Mouse (Mus musculus): Measurements from ENCODE around the gene Aurkb. TPM values are rescaled to one million over a fixed set of nuclear protein-coding genes. Genes with fewer than 3 reads are reported as not detected.
"Not testable (repeated sequence)": the region's sequence is repeated elsewhere in the genome, so short reads cannot be mapped to it uniquely, and the experiment has no call there.

Gene Aurkb
- polyA plus RNA-seq, 2 experiments from 2014 or later: 9.0 to 17.8 TPM

DNA sequence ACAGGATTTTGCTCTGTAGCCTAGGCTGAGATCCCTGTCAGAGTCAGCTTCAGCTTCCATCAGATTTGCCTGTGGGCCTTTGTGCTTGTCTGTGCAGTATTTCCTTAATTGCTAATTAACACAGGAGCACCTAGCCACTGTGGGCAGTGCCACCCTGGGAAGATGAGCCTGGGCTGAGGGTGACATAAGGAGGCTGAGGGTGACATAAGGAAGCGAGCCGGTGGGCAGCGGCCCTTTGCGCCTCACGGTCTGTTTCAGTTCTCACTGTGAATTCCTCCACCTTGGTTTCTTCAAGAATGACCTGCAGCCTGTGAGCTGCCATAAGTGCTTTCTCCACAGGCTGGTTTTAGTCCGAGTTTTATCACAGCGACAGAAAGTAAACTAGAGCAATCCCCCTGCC is 36.2 kb downstream of the Aurkb start:
- ATAC-seq: no peak

DNA sequence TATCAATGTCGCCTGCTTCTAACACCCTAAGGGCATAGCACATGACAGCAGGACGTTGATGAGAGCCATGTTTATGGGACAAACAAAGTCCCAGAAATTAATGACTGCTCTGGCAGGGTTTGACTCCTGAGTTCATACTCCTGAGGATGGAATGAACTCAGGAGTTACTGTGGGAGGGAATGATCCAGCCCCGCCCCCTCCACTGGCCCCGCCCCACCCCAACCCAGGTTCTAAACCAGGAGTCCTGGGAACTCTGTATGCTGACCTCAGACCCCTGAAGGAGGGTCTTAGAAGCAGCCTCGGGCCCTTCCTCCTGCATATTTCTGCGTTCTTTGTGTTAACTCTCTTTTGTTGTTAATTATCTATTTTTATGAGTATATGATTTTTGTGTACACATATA is 40.2 kb downstream of the Aurkb start:
- no peak for ATAC-seq

DNA sequence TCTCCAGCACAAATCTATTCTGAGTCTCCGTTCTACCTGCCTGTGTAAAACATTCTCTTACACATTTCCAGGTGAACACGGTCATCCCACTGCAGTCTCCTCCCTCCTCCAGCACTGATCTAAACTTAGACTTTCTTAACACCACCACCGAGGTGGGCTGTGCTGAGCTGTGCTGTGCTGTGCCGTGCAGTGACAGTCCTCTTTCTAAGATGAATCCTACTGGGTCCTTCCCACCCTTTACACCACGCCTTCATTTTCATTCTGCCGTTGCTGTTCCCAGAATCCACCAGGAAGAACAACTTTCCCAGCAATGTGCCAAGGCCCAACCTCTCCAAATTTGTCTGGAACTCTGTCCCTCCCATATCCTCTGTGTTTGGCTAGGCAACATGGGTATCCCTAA is 40.9 kb downstream of the Aurkb start:
- ATAC-seq: no peak

DNA sequence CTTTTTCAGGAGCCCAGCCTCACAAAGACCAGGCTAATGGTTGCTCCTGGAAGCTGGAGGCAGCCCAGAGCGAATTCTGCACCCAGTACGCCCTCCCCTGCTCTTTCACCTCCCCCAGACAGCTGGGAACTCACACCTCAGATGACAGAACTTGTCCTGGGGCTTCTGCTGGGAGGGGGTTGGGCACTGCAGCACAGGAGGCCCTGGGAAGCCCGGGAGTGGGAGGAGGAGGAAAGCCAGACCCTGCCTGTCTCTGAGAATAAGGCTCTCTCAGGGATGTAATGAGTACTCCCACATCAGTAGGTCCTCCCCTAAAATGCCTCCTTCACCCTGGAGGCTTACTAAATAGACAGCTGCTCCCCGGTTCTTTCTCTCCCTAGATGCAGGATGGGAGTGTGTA is 41.6 kb downstream of the Aurkb start:
- no peak for ATAC-seq

DNA sequence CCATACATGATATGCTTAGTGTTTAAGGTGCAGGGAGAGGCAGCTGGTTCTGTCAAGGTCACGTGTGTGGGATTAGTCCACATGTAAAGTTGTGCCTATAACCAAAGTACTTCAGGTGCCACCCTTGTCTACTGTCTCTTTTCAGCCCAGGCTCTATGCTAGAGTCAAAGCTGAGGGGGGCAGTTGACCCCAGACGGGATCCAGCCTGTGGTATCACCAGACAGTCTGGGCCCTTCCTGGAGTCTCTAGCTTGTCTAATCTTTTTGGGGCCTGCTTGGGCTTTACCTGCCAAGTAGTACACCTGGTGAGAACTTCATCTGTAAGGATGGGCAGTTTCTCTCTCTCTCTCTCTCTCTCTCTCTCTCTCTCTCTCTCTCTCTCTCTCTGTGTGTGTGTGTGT is 42.1 kb downstream of the Aurkb start:
- no peak for ATAC-seq

DNA sequence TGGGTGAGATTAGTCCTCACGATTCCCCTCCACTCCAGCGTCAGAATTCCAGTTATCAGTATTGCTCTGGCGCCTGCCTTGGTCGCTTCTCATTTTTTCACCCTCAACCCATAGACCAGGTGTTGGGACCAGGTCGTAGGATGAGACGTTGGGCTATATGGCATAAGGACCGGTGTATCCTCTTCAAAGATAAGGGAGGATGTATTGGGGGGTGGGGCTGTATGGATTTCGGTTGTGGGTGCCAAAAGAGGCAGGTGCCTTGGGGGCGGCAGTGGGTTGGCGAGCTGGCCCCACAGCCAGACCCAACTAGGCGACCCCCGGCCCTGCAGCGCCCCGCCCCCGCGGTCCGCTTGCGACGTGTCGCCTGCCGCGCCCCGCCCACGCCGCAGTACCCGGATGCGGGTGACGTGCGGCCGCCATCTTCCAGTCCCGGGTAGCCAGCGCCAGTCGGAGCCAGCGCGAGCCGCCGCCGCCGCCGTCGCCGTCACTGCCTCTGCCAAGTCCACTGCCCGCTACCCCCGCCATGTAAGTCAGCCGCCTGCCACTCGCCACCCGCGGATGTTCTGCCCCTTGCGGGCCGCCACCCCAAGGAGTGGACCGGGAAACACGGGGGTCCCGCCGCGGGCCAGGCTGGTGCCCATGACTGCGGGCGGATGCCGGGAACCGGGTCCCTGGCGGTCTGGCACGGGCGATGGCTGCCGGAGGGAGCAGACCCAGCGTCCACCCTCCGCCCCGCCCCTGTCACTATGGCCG is 42.8 kb downstream of the Aurkb start, which contains the start of gene Vamp2:
Vamp2 (plus strand) TSS at position 388 of the 753 bp plus-strand sequence.
- ATAC-seq: peak; percentile 62

DNA sequence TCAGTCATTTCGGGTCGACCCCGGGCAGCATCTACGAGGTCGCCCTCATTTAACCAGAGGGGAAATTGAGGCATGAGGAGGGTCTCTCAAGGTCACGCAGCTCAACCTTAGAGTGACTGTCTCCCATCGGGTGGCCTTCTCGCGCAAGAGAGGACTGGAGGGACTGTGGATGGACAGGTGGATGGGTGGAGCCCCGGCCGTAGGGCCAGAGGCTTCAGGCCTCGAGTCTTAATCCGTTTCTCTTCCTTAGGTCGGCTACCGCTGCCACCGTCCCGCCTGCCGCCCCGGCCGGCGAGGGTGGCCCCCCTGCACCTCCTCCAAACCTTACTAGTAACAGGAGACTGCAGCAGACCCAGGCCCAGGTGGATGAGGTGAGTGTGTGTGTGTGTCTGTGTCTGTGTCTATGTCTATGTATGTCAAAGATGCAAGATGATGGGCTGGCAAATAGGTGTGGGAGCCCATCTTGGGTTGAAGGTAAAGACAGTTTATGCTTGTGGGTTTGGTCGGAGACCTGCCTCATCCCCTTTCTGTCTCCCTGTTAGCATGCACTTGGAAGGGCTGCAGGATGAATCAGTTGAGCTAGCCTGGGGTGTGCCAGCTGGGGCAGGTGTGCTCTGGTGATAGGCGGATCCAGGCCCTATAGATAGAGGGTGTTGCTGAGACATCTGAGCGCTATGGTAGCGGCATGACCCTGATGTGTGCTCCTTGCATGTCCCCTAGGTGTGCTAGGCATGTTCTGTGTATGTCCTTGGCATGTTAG is 43.6 kb downstream of the Aurkb start:
- ATAC-seq: peak; percentile 9

DNA sequence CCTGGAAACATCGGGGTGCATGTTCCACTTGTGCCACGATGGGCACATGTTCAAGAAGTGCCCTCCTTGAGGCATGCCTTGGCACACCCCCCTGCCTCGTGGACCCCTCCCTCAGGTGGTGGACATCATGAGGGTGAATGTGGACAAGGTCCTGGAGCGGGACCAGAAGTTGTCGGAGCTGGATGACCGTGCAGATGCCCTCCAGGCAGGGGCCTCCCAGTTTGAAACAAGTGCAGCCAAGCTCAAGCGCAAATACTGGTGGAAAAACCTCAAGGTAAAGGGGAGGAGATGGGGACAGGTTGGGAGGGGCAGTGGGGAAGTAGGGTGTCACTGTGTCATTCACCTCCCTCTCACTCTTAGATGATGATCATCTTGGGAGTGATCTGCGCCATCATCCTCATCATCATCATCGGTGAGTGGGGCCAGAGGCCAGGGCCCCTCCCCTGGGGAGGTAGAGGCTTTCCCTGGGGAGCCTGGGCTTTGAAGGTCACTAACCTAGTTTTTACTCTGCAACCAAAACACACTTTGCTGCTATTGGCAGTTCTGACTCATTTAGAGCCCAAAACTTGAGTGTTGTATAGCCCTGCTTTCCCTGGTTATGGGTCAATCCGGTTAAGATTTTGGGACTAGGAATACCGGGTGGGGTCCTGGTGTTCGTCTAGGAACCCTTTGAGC is 44.3 kb downstream of the Aurkb start:
- ATAC-seq: no peak

DNA sequence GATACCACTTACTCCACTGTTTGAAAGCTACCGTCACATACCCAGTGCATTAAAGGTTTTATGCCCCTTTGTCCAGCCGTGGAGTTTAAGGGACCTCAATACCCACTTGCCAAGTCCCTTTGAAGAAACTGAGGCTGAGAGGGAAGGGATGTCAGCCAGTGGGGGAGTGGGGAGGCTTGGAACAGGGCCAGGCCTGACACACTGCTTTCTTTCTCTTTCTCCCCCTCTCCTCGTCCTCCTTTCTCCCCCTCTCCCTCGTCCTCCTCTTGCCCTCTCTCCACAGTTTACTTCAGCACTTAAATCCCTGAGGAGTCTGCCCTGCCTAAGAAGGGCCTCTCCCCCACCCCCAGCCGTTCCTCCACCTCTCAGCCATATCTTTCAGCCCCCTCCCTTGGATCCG is 44.9 kb downstream of the Aurkb start:
- ATAC-seq: no peak

DNA sequence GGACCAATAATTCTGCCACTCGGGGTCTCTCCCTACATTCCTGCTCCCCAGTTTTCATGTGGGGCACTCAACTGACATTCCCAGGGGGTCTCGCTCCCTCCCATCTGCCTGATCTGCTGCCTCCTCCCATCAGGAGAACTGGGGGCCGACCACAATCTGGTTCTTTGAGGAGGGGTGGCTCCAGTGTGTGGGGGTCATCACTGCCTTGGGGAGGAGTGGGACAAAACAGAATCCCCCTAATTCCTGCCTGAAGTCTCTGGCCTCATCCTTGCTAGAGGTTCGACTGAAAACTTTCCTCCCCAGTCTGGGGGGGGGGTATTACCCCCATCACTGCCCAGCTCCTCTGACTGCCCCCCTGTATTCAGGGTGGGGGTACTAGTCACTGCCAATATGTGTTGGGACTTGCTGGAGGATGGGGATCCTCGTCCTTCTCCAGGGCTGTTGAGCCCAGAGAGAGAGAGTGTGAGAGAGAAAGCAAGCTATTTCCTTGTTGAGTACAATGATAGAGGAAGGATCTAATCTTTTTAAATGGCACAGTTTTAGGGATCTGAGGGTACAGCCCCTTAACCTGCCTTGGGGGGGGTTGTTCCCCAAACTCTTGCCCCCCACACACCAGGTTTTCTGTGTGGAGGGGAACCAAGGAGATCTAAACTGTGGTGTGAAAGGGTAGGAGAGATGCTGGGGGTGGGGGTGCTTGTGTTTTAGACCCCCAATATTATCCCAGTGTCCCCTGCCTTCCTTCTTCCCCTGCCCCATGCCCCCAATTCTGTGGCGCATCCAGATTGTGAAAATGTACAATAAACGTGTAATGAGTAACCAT is 46.3 kb downstream of the Aurkb start:
- ATAC-seq: no peak

DNA sequence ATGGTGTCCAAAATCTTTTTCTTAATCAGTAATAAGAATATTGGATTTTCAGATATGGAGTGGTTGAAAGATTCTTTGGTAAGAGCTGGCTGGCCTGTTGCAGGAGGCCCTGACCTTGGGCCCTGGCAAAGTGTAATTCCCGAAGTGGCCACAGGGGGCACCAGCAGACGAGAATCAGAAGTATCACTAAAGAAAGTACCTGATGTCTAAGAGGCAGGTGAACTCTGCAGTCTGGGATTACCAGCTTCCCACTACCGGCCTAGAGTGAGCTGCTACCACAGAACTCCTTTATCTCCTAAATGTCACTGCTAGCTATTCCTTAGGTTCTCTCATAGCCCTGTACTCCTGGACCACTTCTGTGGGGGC is 46.9 kb downstream of the Aurkb start:
- ATAC-seq: no peak

DNA sequence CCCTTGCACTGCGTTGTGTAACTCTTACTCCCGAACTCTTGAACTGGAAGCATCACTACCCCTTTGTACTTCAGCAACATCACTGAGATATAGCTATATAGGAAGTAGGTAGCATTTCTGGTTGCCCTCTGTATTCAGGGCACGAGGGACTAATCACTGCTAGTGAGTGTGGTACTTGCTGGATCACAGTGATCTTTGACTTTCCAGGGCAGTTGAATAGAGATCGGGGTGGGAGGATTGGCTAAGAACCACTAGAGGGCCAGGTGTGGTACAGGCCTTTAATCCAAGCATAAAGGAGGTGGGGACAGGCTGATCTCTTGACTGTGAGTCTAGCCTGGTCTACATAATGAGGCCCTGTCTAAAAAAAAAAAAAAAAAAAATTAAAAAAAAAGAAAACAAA is 47.4 kb downstream of the Aurkb start:
- no peak for ATAC-seq

DNA sequence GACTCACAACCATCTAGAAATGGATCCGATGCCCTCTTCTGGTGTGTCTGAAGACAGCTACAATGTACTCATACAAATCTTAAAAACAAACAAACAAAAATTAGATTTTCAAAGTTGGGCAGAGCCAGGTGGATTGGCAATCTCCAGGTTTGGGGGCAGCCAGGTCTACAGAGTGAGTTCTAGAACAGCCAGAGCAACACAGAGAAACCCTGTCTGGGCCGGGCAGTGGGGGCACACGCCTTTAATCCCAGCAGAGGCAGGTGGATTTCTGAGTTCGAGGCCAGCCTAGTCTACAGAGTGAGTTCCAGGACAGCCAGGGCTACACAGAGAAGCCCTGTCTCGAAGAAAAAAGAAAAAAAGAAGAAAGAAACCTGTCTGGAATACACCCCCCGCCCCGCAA is 48.4 kb downstream of the Aurkb start:
- not testable (repeated sequence) for ATAC-seq

DNA sequence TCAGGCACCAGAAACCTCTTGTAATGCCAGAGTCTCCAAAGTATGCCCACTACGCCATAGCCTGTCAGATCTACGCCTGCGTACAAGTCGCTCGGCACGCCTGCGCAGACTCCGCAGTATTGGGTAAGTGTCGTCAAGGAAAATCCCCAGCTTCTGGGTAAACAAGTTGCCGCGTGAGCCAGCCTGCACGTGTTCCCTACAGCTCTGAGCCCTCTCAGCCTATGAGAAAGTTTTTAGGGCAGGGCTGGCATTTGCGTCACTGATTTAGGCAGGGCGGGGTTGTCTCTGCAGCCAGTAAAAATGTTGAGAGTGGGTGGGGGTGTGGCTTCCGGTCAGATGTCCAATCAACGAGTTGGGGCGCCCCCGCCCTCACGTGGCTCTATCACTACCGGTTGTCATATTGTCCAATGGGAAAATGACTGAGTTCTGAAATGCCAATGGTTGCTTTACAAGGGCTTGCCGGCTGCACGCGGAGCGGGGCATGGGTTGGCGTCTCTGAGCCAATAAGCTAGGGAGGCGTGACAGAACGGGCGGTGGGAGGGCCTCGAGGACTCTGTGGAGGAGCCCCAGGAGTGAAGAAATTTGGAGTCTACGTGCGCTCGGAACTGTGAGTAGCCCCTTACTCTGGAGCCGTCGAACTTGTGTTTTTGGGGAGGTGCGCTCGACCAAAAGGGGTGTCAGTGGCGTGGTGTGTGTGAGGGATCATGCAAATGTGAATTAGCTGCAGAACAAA is 49.4 kb downstream of the Aurkb start, which contains the start of gene Per1:
Per1 (plus strand) TSS at position 521 of the 733 bp plus-strand sequence.
- peak; percentile 58 for ATAC-seq

DNA sequence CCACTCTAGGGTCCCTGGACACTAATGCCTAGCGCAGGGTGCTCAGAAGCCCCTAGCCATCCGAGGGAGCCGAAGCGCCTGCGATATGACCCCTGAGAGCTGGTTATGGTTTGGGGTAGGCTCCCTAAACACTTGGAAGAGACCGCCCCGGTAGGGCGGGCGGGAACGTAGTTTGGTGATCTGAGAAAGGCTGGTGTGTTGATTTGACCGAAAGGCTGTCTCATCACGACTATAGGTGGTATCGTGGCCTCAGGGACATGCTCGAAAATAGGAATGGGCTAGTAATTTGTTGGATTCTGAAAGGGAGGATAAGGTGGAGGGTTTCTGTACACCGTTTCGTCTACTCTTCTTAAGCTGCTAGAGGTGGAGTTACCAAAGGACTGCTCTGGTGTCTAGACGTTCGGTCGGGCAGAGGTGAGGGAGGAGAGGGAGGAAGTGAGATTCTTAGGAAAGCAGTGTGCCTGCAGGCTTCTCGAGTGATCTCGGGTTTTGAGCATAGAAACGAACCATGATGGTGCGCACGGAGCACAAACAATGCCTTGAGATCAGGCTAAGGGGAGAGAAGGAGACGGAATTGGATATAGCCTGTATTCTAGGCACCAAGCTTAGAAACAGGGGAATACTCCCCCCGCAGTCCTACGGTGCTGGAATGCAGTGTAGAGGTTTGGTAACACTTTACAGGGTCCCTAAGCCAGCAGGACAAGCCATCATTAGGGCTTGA is 50.2 kb downstream of the Aurkb start:
- ATAC-seq: no peak

DNA sequence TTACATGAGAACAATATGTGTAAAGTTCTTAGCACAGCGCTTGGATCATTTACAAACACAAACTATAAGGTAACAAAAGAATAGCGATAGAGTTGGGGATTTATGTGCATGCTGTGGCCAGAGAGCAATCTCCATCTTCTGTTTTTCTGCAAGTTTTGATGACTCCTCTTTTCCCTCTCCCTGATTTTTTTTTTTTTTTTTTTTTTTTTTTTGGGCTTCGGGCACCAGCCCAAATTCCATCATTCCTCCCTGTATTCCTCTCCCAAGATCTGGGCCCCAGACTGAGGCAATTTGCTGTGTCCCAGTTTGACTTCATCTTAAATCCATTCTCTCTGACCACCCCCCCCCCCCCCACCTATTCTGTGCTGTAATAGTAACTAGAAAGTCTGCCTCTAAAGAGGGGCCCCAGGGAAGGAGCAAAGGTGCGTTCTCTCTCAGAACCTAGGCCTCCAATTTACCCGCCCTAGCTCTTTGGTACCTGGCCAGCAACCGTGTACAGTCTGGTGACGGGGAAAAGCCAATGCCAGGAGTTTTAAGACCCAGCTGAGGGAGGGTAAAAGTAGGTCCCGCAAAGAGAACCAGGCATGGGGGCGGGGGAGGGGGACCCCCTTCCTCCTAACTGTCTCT is 51.0 kb downstream of the Aurkb start:
- ATAC-seq: no peak

DNA sequence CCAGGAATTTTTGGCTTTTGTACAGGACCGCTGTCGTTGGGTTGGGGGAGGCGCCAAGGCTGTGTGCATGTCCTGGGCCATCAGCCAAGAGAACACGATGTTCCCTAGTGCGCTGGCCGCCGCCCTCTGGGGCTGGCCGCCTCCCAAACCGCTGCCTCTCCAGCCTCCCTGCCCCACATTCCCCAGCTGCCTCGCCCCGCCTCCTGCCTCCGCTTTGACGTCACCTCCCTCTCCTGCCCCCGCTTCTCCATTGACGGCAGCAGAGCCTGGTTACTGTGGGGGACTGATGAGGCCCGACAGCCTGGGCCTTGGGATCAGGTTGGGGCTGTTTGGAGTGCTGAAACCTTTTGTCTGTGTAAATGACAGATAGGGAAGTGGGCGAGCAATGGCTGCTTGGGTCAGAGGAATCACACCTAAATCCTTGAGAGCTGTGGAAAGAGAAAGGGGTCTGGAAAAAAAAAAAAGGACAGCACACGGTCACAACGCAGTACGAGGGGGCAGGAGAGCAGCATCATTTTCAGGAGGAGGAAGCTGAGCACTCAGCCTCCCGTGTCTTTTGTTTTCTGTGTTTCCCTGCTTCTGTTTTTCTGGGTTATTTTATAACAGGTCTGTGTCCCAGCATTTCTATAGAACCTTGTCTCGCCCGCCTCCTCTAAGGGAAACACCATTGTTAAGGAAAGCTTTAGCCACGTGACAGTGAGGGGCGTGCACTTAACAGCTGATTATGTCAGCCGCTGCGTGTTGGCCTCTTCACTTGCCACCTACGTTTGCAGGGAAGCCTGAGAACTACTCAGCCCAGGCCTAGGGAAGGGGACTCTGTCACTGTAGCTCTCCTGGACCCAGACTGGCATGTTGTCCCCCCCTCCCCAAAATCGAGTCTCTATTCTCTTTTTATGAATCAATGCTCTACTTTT is 51.8 kb downstream of the Aurkb start:
- ATAC-seq: peak; percentile 2

DNA sequence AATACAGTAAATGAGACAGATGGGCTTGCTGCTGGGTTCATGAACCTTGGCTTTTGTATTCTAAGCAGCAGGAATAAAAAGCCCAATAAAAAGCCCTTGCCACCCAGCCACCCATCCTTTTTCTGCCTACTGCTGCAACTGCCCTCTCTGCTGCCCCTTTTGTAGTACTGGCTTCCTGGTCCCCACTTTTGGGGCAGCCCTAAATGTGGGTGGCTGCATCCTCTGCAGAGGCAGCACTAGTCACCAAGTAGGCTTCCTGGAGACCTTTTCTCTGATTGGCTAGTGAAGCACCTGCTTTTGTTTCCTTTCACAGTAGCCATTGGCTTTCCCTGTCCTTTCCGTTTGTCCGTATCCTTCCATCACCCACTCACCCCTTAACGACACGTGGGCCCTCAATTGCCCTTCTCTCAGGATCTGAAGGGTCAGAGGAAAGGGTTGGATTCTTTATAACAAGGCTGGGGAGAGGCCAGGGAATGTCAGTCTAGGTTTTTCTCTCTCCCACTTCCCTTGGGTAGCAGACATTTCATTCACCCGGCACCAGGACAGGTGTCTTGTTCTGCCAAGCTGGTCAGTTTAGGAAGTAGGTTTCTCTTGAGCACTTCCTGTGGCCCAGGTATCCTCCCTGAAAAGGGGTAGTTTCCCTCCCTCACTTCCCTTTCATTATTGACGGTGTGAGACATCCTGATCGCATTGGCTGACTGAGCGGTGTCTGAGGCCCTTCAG is 52.8 kb downstream of the Aurkb start:
- peak; percentile 45 for ATAC-seq

DNA sequence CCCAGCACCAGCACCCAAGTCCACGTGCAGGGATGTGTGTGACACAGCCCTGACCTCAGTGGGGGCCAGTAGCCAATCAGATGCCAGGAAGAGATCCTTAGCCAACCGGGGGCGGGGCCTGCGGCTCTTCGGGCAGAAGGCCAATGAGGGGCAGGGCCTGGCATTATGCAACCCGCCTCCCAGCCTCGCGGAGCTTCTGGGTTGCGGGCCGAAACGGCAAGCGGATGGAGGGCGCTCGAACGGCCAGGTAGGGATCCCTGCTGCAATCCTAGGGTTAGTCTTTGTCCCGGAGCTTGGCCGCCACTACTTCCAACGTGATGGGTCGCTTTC is 53.3 kb downstream of the Aurkb start:
- no peak for ATAC-seq

Measured in CD4-positive, CD25-positive, alpha-beta regulatory T cell, adult 4 months (primary cell).